Mouse (Mus musculus) C2C12 (cell line): Measurements from ENCODE around the gene Magix. TPM values are rescaled to one million over a fixed set of nuclear protein-coding genes. Genes with fewer than 3 reads are reported as not detected.
A peak's percentile ranks its signal among the peaks of the same experiment; 100 is the strongest.

Experiments used
- H3K27me3 ChIP-seq: one replicate; pipeline ENCODE4 v1.6.1; 2011; ENCODE audit not compliant: control insufficient read depth, insufficient read depth, insufficient read length
- H3K36me3 ChIP-seq: one replicate; pipeline ENCODE4 v1.6.1; 2011; ENCODE audit not compliant: control insufficient read depth, insufficient read depth
- H3K4me3 ChIP-seq: one replicate; pipeline ENCODE4 v1.5.1; 2011; ENCODE audit warnings: mild to moderate bottlenecking, control low read depth; ENCODE audit not compliant: poor library complexity, insufficient read depth, severe bottlenecking
- H3K79me2 ChIP-seq: one replicate; pipeline ENCODE4 v1.6.1; 2011; ENCODE audit not compliant: control insufficient read depth, insufficient read depth
- H3K79me3 ChIP-seq: one replicate; pipeline ENCODE4 v1.6.1; 2011; ENCODE audit warnings: low read depth, control low read depth
- H3ac ChIP-seq: one replicate; pipeline ENCODE3; 2011; ENCODE audit warnings: low read depth; ENCODE audit not compliant: control insufficient read depth, insufficient read length
- CEBPB ChIP-seq: IDR thresholded peaks from one replicate; pipeline ENCODE4 v1.6.1; 2011; ENCODE audit warnings: low read depth, mild to moderate bottlenecking, control low read depth, moderate library complexity
- CTCF ChIP-seq: IDR thresholded peaks from one replicate; pipeline ENCODE4 v1.5.1; 2011; ENCODE audit not compliant: control insufficient read depth, insufficient read depth, insufficient read length
- FOSL1 ChIP-seq: IDR thresholded peaks from one replicate; pipeline ENCODE4 v1.8.0; 2011; ENCODE audit warnings: mild to moderate bottlenecking, low read length; ENCODE audit not compliant: poor library complexity, insufficient read depth, severe bottlenecking
- MAX ChIP-seq: IDR thresholded peaks from one replicate; pipeline ENCODE4 v1.6.1; 2011; ENCODE audit warnings: mild to moderate bottlenecking, control low read depth
- MYOD1 ChIP-seq: IDR thresholded peaks from one replicate; pipeline ENCODE4 v1.6.1; 2011; ENCODE audit warnings: low read depth; ENCODE audit not compliant: control insufficient read depth, insufficient read length
- MYOG ChIP-seq: IDR thresholded peaks from one replicate; pipeline ENCODE4 v1.6.1; 2011; ENCODE audit not compliant: control insufficient read depth, insufficient read length; ENCODE audit errors: extremely low read depth
- USF1 ChIP-seq: IDR thresholded peaks from one replicate; pipeline ENCODE4 v1.6.1; 2011; ENCODE audit warnings: low read depth, mild to moderate bottlenecking, control low read depth, moderate library complexity
- polyA plus RNA-seq: library from polyadenylated mRNA; unstranded; fragments of >200 nt; fragmentation: generic; extraction: Trizol; gene quantifications from one replicate; pipeline ENCODE4 v1.2.1, GENCODE M21; 2012; ENCODE audit warnings: missing spikeins

Gene Magix
- polyA plus RNA-seq, 1 experiment, result 0.08 TPM

DNA sequence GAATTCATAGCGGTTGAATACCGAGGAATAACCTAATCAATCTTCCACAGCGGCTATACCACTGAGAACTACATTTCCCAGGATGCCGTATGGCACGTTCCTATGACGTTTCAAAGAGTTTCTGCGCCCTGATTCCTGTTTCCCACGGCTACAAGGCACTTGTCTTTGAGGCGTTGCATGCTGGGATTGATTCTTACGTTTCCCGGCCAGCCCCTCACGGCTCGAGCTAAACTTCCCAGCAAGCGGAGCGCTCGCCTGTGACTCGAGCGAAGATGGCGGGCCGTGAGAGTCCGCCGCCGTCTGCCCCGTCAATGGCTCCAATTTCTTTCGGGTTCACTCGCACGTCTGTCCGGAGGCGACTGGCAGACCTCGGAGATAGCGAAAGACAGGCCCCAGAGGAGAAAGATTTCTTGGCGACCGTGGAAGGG lies 15.9 kb upstream of the Magix start, which contains the start of gene Gpkow:
Gene Gpkow, plus strand, starts transcription at position 178 of the 428 bp plus-strand sequence.
- peak within 1 kb of the TSS; percentile 52 for H3K4me3 ChIP-seq
- H3ac ChIP-seq, result peak within 1 kb of the TSS; percentile 57
- peaks cover 18% of the 10 kb centered on the region for H3K79me3 ChIP-seq
- peaks cover 33% of the 10 kb centered on the region for H3K79me2 ChIP-seq
- H3K36me3 ChIP-seq, result peaks cover 6% of the 10 kb centered on the region
- TF ChIP-seq CTCF (no peak), CEBPB (no peak), MYOG (no peak), USF1 (no peak), FOSL1 (no peak), MAX (no peak), MYOD1 (no peak)
- no peaks in the 10 kb centered on the region for H3K27me3 ChIP-seq

GRCm38 (mm10) chrX:7696520-7696919 lies 15.5 kb upstream of the Magix start:
- no peaks in the 10 kb centered on the region for H3K27me3 ChIP-seq
- H3K4me3 ChIP-seq, result no peak overlapping the region
- H3K36me3 ChIP-seq, result peaks cover 4% of the 10 kb centered on the region
- H3ac ChIP-seq, result no peak overlapping the region
- peaks cover 18% of the 10 kb centered on the region for H3K79me3 ChIP-seq
- no peak for TF ChIP-seq FOSL1
- no peak for TF ChIP-seq CEBPB
- TF ChIP-seq MYOD1, result no peak
- TF ChIP-seq USF1, result no peak
- TF ChIP-seq MAX, result no peak
- no peak for TF ChIP-seq MYOG
- TF ChIP-seq CTCF, result no peak
- peaks cover 33% of the 10 kb centered on the region for H3K79me2 ChIP-seq

- no peak for TF ChIP-seq FOSL1
- no peak for TF ChIP-seq MYOD1
- TF ChIP-seq MAX, result no peak
- no peak for TF ChIP-seq CEBPB
- TF ChIP-seq CTCF, result no peak
- no peak for TF ChIP-seq MYOG
- no peak for TF ChIP-seq USF1
- no peak overlapping the region for H3ac ChIP-seq
- H3K36me3 ChIP-seq, result no peaks in the 10 kb centered on the region
- no peak overlapping the region for H3K4me3 ChIP-seq
- peaks cover 9% of the 10 kb centered on the region for H3K79me2 ChIP-seq
- no peaks in the 10 kb centered on the region for H3K27me3 ChIP-seq
- H3K79me3 ChIP-seq, result peaks cover 8% of the 10 kb centered on the region
Observed at GRCm38 (mm10) chrX:7692862-7693261, 11.8 kb upstream of the Magix start.

GRCm38 (mm10) chrX:7690486-7690885 lies 9.4 kb upstream of the Magix start:
- Histone ChIP-seq H3ac (no peak overlapping the region), H3K79me3 (no peaks in the 10 kb centered on the region), H3K79me2 (no peaks in the 10 kb centered on the region), H3K27me3 (peaks cover 4% of the 10 kb centered on the region), H3K4me3 (no peak overlapping the region), H3K36me3 (no peaks in the 10 kb centered on the region)
- TF ChIP-seq CTCF (no peak), MAX (no peak), MYOD1 (no peak), USF1 (no peak), CEBPB (no peak), MYOG (no peak), FOSL1 (no peak)

DNA sequence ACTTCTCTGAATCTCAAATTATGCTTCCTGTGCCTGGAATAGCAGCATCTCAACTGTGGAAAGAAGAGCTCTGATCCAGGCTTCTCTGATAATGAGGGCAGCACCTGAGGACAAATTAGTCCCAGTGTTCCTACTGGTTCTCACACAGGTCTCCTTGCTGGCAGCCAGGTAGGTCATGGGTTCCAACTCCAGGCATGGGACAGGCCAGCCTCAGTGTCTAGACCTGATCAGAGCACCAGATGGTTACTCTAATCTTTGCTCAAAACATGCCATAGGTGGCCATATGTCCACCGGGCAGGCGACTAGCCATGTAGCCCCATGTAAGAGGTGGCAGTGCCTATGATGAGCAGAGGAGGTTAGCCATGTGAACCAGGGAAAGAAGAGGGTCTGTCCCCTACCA lies 7.3 kb upstream of the Magix start:
- H3K79me3 ChIP-seq, result no peaks in the 10 kb centered on the region
- peaks cover 4% of the 10 kb centered on the region for H3K27me3 ChIP-seq

GRCm38 (mm10) chrX:7680057-7680412 lies 1.0 kb downstream of the Magix start:
- Histone ChIP-seq H3K27me3 (no peaks in the 10 kb centered on the region), H3ac (no peak overlapping the region), H3K4me3 (peak overlapping the region; percentile 11), H3K36me3 (no peaks in the 10 kb centered on the region), H3K79me3 (no peaks in the 10 kb centered on the region), H3K79me2 (no peaks in the 10 kb centered on the region)
- no peak for TF ChIP-seq CTCF
- no peak for TF ChIP-seq MAX
- TF ChIP-seq MYOD1, result no peak
- TF ChIP-seq FOSL1, result no peak
- TF ChIP-seq USF1, result no peak
- TF ChIP-seq CEBPB, result no peak
- no peak for TF ChIP-seq MYOG

More for the DNA sequence above, 7.3 kb upstream of the Magix start:
- TF ChIP-seq CEBPB, result no peak
- TF ChIP-seq CTCF, result no peak
- TF ChIP-seq MYOD1, result no peak
- no peak for TF ChIP-seq MYOG
- TF ChIP-seq FOSL1, result no peak
- TF ChIP-seq USF1, result no peak
- no peak for TF ChIP-seq MAX
- H3ac ChIP-seq, result no peak overlapping the region
- no peaks in the 10 kb centered on the region for H3K36me3 ChIP-seq
- H3K79me2 ChIP-seq, result no peaks in the 10 kb centered on the region
- no peak overlapping the region for H3K4me3 ChIP-seq
